Mouse (Mus musculus): ENCODE results near the gene Acaa1a.

Gene Acaa1a

GRCm38 (mm10) chr9:119339558-119340211, at the start of gene Acaa1a:
Gene Acaa1a, plus strand, starts transcription at chr9:119339676.
- DNase-seq (ENCODE audit: low spot score) = peak; percentile 83

- DNase-seq (ENCODE audit: low spot score) = peak; percentile 23
Observed at GRCm38 (mm10) chr9:119290791-119291190, 48.7 kb upstream of the Acaa1a start.

- no peak for DNase-seq (ENCODE audit: low spot score)
Observed at GRCm38 (mm10) chr9:119297696-119298095, 41.8 kb upstream of the Acaa1a start.

DNA sequence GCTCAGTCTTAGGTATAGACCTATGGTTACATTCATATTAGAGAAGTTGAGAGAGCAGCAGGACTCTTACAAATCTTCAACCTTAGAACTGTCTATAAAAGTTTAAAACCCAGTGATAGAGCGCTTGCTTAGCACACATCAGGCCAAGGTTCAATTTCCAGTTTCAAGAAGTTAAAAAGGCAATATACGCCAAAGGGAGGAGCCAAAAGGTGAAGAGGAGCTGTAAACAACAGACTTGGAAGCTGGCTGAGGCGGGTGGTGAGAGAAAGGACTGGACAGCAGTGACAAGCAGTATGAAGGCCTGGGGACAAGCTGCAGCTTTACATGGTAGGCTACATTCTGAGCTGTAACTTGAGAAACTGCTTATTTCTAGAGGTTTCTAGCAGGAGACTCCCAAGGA, 40.9 kb upstream of the Acaa1a start:
- no peak for DNase-seq (ENCODE audit: low spot score)

DNA sequence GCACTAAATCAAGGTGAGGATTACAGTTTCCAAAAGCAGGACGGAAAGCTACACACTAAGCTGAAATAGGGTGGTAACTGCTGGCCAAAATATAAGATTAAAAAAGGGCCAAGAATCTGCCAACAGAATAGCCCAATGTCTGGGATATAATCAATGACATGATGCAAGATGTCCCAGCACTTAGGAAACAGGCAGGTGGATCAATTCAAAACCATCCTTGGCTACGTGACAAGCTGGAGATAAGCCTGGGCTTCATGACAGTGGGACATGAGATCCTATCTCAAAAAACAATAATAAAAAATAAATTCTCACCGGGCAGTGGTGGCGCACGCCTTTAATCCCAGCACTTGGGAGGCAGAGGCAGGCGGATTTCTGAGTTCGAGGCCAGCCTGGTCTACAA, 33.6 kb upstream of the Acaa1a start:
- no peak for DNase-seq (ENCODE audit: low spot score)

GRCm38 (mm10) chr9:119309067-119309466, 30.4 kb upstream of the Acaa1a start:
- no peak for DNase-seq (ENCODE audit: low spot score)

DNA sequence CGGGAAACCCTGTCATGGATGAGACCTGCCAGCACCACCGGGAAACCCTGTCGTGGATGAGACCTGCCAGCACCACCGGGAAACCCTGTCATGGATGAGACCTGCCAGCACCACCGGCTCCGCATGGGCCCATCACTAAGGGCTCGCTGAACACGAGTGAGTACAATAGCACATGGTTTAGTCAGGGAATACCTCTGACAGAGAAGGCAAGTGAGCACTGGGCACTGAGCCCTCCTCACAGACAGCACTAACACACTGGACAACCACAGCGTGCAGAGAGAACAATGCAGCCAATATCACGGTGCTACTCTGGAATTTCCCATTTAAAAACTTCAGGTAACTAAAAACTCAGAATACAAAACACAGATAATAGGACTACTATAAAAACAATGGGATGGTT, 26.4 kb upstream of the Acaa1a start:
- DNase-seq (ENCODE audit: low spot score) = no peak

DNA sequence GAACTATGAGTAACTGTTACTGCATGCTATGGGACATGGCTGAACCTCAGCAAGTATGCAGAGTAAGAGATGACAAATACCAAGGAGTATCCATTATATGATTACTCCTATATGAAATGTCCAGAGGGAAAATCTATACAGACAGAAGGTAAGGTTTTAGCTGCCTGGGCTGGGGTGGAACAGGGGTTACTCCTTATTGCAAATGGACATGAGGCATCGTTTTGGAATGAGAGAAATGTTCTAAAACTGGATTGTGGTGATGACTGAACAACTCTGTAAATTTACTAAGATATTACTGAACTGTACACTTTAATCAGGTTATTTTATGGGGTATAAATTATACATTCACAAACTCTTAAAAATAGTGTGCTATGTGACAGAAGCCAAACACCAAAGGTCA, 20.6 kb upstream of the Acaa1a start:
- DNase-seq (ENCODE audit: low spot score) = no peak

GRCm38 (mm10) chr9:119320446-119320845, 19.0 kb upstream of the Acaa1a start:
- no peak for DNase-seq (ENCODE audit: low spot score)

DNA sequence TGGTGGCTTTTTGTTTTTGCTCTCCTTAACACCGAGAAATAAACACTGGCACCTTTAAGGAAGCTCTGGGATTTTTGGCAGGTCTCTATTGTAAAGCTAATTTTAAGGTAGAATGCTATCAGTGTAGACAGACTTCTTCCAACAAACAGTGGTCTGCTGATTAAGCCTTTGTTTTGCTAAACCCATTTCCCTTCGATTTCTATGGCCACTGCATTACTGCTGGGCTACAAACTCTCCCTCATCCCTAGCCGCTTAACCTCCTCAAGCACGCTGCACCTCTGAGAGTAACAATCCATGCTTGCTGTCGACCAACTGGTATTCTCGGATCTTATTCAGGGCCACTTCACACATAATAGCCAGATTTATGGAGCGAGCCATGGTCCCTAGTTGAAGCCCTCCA, 18.5 kb upstream of the Acaa1a start:
- DNase-seq (ENCODE audit: low spot score) = peak; percentile 9

- peak; percentile 23 for DNase-seq (ENCODE audit: low spot score)
Observed at GRCm38 (mm10) chr9:119321392-119322229, 17.9 kb upstream of the Acaa1a start.

DNA sequence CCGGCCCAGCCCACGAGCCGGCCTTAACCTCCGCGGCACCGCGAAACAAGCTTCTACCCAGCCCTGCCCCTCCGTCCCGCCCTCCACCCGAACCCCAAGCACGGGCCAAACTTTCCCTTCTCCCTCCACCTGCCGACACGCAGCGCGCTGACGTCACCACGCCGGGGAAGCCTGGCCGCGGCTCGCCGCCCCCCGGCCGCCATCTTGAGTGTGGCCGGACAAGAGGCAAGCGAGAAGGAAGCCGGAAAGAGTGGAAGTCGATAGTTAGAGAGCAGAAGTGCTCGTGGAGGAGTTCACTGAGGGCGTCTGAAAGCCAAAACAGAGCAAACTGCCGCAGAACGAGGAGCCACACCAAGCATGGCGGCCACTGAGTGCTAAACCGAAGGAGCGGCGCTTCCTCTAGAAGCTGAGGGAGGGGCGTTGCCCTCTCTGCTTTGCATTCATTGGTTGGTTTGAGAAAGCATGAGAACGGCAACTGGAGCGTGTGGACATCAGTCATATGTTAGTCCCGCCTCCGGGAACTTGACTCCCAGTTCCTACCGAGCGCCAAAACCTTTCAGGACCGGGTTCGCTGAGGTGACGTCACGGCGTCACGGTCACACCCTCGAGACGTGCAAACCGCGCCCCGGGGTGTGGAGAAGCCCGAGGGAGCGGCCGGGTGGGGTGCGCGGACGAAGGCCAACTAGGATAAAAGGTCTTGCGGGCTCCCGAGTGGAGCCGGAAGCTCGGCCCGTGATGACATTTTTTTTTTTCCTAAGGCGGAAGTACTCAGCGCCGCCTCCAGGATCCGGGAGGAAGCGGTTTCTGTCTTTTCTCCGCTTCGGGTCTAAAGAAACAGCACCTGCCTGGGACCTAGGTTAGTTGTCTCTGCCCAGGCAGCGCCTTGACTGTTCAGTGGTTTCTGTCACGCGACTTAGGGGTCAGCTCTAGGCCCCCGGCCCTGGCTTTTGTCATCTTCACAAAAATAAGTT, 16.9 kb upstream of the Acaa1a start, which contains the start of gene Oxsr1:
Gene Oxsr1 (minus strand): TSS at position 139 of the 971 bp plus-strand sequence.
- peak; percentile 99 for DNase-seq (ENCODE audit: low spot score)

- DNase-seq (ENCODE audit: low spot score) = no peak
Observed at GRCm38 (mm10) chr9:119323260-119323645, 16.2 kb upstream of the Acaa1a start.

- no peak for DNase-seq (ENCODE audit: low spot score)
Observed at GRCm38 (mm10) chr9:119324130-119324529, 15.3 kb upstream of the Acaa1a start.

DNA sequence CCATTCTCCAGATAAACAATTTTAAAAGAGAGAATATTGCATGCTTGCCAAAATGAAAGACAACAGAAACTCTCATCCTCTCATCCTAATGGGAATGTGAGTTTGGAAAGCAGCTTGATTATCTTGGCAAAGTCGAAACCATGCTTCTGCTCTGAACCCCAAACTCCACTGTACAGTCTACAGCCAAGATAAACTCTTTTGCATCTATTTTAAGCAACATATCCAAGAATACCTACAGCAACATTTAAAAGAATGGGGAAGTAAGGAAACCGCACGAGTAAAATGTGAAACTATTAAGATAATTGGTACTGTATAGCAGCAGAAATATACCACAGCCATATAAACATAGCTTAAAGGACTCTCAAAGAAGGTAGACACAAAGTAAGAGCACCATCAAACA, 11.0 kb upstream of the Acaa1a start:
- no peak for DNase-seq (ENCODE audit: low spot score)

- DNase-seq (ENCODE audit: low spot score) = no peak
Observed at GRCm38 (mm10) chr9:119330186-119330963, 9.1 kb upstream of the Acaa1a start.

DNA sequence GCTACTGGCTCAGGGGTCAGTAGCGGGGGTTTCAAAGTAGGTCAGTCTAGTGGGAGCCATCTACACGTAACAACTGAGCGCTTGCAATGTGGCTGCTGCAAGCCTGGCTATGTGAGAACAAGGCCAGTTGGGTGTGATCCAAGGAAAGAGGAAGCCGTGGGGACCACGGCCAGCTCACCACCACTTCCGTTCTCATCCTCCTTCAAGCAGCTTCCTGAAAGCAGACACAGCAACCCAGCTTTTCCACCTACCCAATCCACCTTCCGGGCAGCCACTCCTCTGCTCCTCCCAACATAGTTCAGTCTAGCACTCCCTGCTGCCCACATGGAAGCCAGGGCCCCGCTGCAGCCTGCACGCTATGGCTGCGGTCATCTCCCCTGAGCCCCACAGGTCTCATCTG, 5.2 kb upstream of the Acaa1a start:
- DNase-seq (ENCODE audit: low spot score) = no peak

GRCm38 (mm10) chr9:119334834-119335233, 4.6 kb upstream of the Acaa1a start:
- DNase-seq (ENCODE audit: low spot score) = no peak

- no peak for DNase-seq (ENCODE audit: low spot score)
Observed at GRCm38 (mm10) chr9:119335571-119335970, 3.9 kb upstream of the Acaa1a start.

- DNase-seq (ENCODE audit: low spot score) = no peak
Observed at GRCm38 (mm10) chr9:119337842-119338241, 1.6 kb upstream of the Acaa1a start.

GRCm38 (mm10) chr9:119338350-119338749, 1.1 kb upstream of the Acaa1a start:
- DNase-seq (ENCODE audit: low spot score) = no peak

Data from c-Kit-positive CD71-positive TER-119-positive erythroid progenitor cells, embryonic 14.5 days (primary cell).